Mouse (Mus musculus) gastrocnemius, adult 2 months (tissue): ENCODE data around the gene Misp. TPM values are rescaled to one million over a fixed set of nuclear protein-coding genes. Genes with fewer than 3 reads are reported as not detected.

Experiments used
- DNase-seq: peaks from one replicate; pipeline ENCODE4 v3.0.0; 2022
- H3K27ac ChIP-seq: fragments of 200-600 bp; 2 replicates; pipeline ENCODE4 v1.8.1; 2022; ENCODE audit warnings: mild to moderate bottlenecking
- H3K4me3 ChIP-seq: fragments of 200-600 bp; 2 replicates; pipeline ENCODE4 v1.8.1; 2022; ENCODE audit warnings: mild to moderate bottlenecking, moderate library complexity
- CTCF ChIP-seq: fragments of 200-600 bp; IDR thresholded peaks from 2 replicates; pipeline ENCODE4 v1.8.1; 2022; ENCODE audit warnings: antibody characterized with exemption, mild to moderate bottlenecking, moderate library complexity
- intact Hi-C: fragments of 180-260 bp; cut with DNase I; formaldehyde crosslinking; loops from one replicate; pipeline ENCODE4 v1.15.1; 2025
- total RNA-seq, 2 experiments: library from RNA; stranded (reverse); gene quantifications; 2 replicates each; pipeline ENCODE4 v1.2.3; 2021

Misp gene
- total RNA-seq, 2 experiments from 2014 or later = not detected

- no peak for DNase-seq
- intact Hi-C loops = loop anchor here (5.0 kb wide), 2 partner anchors 68 to 72 kb away; partner anchors contain the start of gene Ptbp1
- peak; percentile 63 for TF ChIP-seq CTCF
- H3K4me3 ChIP-seq = no peak overlapping the region
- no peak overlapping the region for H3K27ac ChIP-seq
Measured at GRCm38 (mm10) chr10:79783920-79784800, 36.6 kb upstream of the Misp start.

- peak; percentile 69 for DNase-seq
- Histone ChIP-seq H3K4me3 (no peak overlapping the region), H3K27ac (no peak overlapping the region)
- TF ChIP-seq CTCF = peak; percentile 99
- intact Hi-C loops = loop anchor here (2.0 kb wide), 1 partner anchor 92 kb away; no protein-coding TSS in a partner anchor
Measured at GRCm38 (mm10) chr10:79788386-79789158, 32.2 kb upstream of the Misp start.

GRCm38 (mm10) chr10:79789581-79789980 lies 31.2 kb upstream of the Misp start:
- DNase-seq = no peak
- Histone ChIP-seq H3K4me3 (no peak overlapping the region), H3K27ac (no peak overlapping the region)
- no peak for TF ChIP-seq CTCF
- intact Hi-C loops = loop anchor here (2.0 kb wide), 1 partner anchor 93 kb away; no protein-coding TSS in a partner anchor

- H3K4me3 ChIP-seq = no peak within 1 kb of the TSS
- intact Hi-C loops = no loop called here
- TF ChIP-seq CTCF = no peak
- H3K27ac ChIP-seq = no peak within 1 kb of the TSS
- no peak for DNase-seq
Measured at GRCm38 (mm10) chr10:79790861-79791260, 29.9 kb upstream of the Misp start, which contains the start of gene Prss57. TSS of gene Prss57 (minus strand) at chr10:79790961.

GRCm38 (mm10) chr10:79792339-79793040 lies 28.3 kb upstream of the Misp start:
- H3K27ac ChIP-seq = peak overlapping the region; percentile 90
- no peak for TF ChIP-seq CTCF
- no peak for DNase-seq
- intact Hi-C loops = loop anchor here (2.0 kb wide), 1 partner anchor 20 kb away; no protein-coding TSS in a partner anchor
- H3K4me3 ChIP-seq = peak overlapping the region; percentile 93

GRCm38 (mm10) chr10:79793051-79793737 lies 27.6 kb upstream of the Misp start, which contains the start of gene Palm:
TSS of gene Palm (plus strand) at chr10:79793572.
- H3K4me3 ChIP-seq = peak within 1 kb of the TSS; percentile 93
- peak within 1 kb of the TSS; percentile 90 for H3K27ac ChIP-seq
- peak; percentile 96 for TF ChIP-seq CTCF
- peak; percentile 86 for DNase-seq
- intact Hi-C loops = loop anchor here (2.0 kb wide), 1 partner anchor 20 kb away; no protein-coding TSS in a partner anchor

GRCm38 (mm10) chr10:79793738-79794490 lies 26.9 kb upstream of the Misp start:
- Histone ChIP-seq H3K4me3 (peak overlapping the region; percentile 93), H3K27ac (peak overlapping the region; percentile 90)
- DNase-seq = no peak
- no peak for TF ChIP-seq CTCF
- intact Hi-C loops = loop anchor here (2.0 kb wide), 1 partner anchor 19 kb away; no protein-coding TSS in a partner anchor

- Histone ChIP-seq H3K27ac (peak overlapping the region; percentile 90), H3K4me3 (peak overlapping the region; percentile 93)
- peak; percentile 92 for DNase-seq
- intact Hi-C loops = no loop called here
- TF ChIP-seq CTCF = no peak
Measured at GRCm38 (mm10) chr10:79794491-79794931, 26.3 kb upstream of the Misp start.

- TF ChIP-seq CTCF = peak; percentile 40
- Histone ChIP-seq H3K4me3 (no peak overlapping the region), H3K27ac (peak overlapping the region; percentile 90)
- intact Hi-C loops = no loop called here
- DNase-seq = no peak
Measured at GRCm38 (mm10) chr10:79795905-79796304, 24.9 kb upstream of the Misp start.

- DNase-seq = peak; percentile 79
- peak overlapping the region; percentile 90 for H3K27ac ChIP-seq
- TF ChIP-seq CTCF = no peak
- intact Hi-C loops = no loop called here
- H3K4me3 ChIP-seq = peak overlapping the region; percentile 52
Measured at GRCm38 (mm10) chr10:79797326-79797725, 23.5 kb upstream of the Misp start.
